29 mouse cellular contexts compared by ENCODE assay signal in the genomic region with DNA sequence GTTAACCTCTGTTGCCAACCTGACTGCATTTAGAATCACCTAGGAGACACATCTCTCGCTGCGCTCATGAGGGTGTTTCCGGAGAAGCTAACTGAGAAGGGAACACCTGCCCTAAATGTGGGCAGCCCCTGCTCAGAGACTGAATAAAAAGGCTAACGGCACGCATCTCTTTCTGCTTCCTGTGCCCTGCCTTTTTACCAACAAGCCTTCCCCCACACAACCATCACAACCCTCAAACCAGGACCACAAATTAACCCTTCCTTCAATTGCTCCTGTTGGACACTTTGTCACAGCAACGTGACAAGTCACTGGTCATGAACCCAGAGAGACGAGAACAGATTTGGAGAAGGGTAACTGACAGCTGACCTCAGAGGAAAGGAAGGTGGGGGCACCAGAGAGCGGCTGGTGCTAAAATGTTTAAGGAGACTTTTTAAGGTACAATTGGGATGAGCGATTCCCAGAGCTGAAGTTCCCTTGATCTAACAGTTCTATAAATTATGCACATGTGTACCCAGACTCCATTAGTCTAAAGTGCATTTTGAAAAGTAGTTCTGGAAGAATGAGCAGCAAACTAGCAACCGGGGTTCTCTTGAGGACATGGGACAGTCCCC. TPM values are rescaled to one million over a fixed set of nuclear protein-coding genes. Genes with fewer than 3 reads are reported as not detected.
A peak's percentile ranks its signal among the peaks of the same experiment; 100 is the strongest.
DNase-seq lines count a peak whose midpoint lies in the region; ATAC-seq and TF ChIP-seq lines count a peak whose summit lies in the region.
"Had no signal": no experiment of that assay in that cellular context is flagged by ENCODE, and none has a peak within 500 bp of the region (broad histone marks: within the 10 kb centered on the region; RNA-seq: fewer than 3 reads in every experiment).

No protein-coding gene starts in this region.

- DNase-seq in A20 (ENCODE audit: low read depth, low spot score) (peak; percentile 86), CH12.LX (ENCODE audit: extremely low read depth) (peak; percentile 84)
- peak; percentile 71 for DNase-seq in splenic B cell, adult 2 months (ENCODE audit: low read depth, low spot score)
- peak; percentile 52 for DNase-seq in thymus, postnatal 25 days
- no peak for DNase-seq in cerebellum, adult 11 months
- no peak for DNase-seq in forebrain, postnatal 0 days
- DNase-seq in cerebellum, postnatal 10 days = no peak
- DNase-seq: adrenal gland, postnatal 36 days; cerebellum, adult 11-12 months; cerebellum, postnatal 14 days; kidney, adult 18-20 months; left cerebral cortex, postnatal 4 days; lung, postnatal 36 days; retina, postnatal 1 day; right cerebral cortex, postnatal 25 days had no signal

- H3K9me3 ChIP-seq in CH12.LX (replicated peaks; ENCODE audit: low read length) = no peaks in the 10 kb centered on the region
- H3K9me3 ChIP-seq in forebrain, postnatal 0 days (ENCODE audit: low read length) = no peaks in the 10 kb centered on the region
- H3K9me3 ChIP-seq: hindbrain, embryonic 12.5 days; limb, embryonic 15.5 days; lung, embryonic 15.5 days; megakaryocyte, embryonic 14.5 days; midbrain, embryonic 13.5 days had no signal

- TF ChIP-seq RAD21 in CH12.LX (IDR thresholded peaks at IDR 0.05; ENCODE audit: low read depth, low read length) = no peak

- dilution Hi-C loops in CH12.LX (cut with MboI; ENCODE audit: extremely low pct_ligation_motif_present, extremely low pct_unique_long_range_greater_than_20kb, low sequenced_read_pairs) = no loop called here

- H3K27ac ChIP-seq in CH12.LX (ENCODE audit: insufficient read depth, low read depth) = peak overlapping the region; percentile 65; the same call in 1 of the 2 replicates
- H3K27ac ChIP-seq in forebrain, postnatal 0 days (ENCODE audit: low read depth, low read length) = no peak overlapping the region
- H3K27ac ChIP-seq: hindbrain, embryonic 12.5 days; kidney, postnatal 0 days; limb, embryonic 15.5 days; liver, embryonic 14.5 days; lung, embryonic 15.5 days; midbrain, embryonic 13.5 days; stomach, postnatal 0 days had no signal

- in situ Hi-C loops in CH12.LX (cut with MboI; ENCODE audit: low pct_ligation_motif_present, low pct_unique_long_range_greater_than_20kb, low sequenced_read_pairs) = loop anchor here (5.0 kb wide), 1 partner anchor 45 kb away; no protein-coding TSS in a partner anchor

- H3K4me1 ChIP-seq in CH12.LX (ENCODE audit: control insufficient read depth in 1 of 2, insufficient read depth in 2 of 2) = peaks cover 23 to 85% of the 10 kb centered on the region in 2 experiments; a peak in 3 of 4 replicates
- H3K4me1 ChIP-seq in forebrain, postnatal 0 days (ENCODE audit: insufficient read depth) = no peaks in the 10 kb centered on the region
- H3K4me1 ChIP-seq: limb, embryonic 15.5 days; lung, embryonic 15.5 days had no signal

- H3K9ac ChIP-seq in CH12.LX (ENCODE audit: insufficient read depth, low read depth) = no peak overlapping the region
- H3K9ac ChIP-seq in forebrain, postnatal 0 days = no peak overlapping the region
- H3K9ac ChIP-seq: hindbrain, embryonic 12.5 days; limb, embryonic 15.5 days; liver, embryonic 14.5 days; lung, embryonic 15.5 days; midbrain, embryonic 13.5 days had no signal

- no peaks in the 10 kb centered on the region for H3K36me3 ChIP-seq in CH12.LX (replicated peaks in 1 of 2; ENCODE audit: control insufficient read depth in 1 of 2, insufficient read depth in 1 of 2, low read length in 1 of 2)
- H3K36me3 ChIP-seq in splenic B cell, adult 2 months (ENCODE audit: control insufficient read depth, insufficient read depth, low read length, poor library complexity, severe bottlenecking) = no peaks in the 10 kb centered on the region
- H3K36me3 ChIP-seq in forebrain, postnatal 0 days (ENCODE audit: insufficient read depth) = no peaks in the 10 kb centered on the region
- H3K36me3 ChIP-seq: hindbrain, embryonic 12.5 days; limb, embryonic 15.5 days; lung, embryonic 15.5 days; midbrain, embryonic 13.5 days had no signal

- TF ChIP-seq CTCF in CH12.LX (conservative IDR thresholded peaks at IDR 0.05 in 1 of 2, IDR thresholded peaks at IDR 0.05 in 1 of 2; ENCODE audit: low read depth in 2 of 2, low read length in 2 of 2) = no peak
- no peak for TF ChIP-seq CTCF in forebrain, postnatal 0 days (IDR thresholded peaks at IDR 0.05; ENCODE audit: low read depth)

- peak; percentile 32; the same call in 1 of the 2 replicates for TF ChIP-seq POLR2A in CH12.LX (IDR thresholded peaks at IDR 0.05; ENCODE audit: low read depth, low read length)

- H3K27me3 ChIP-seq in CH12.LX (replicated peaks) = no peaks in the 10 kb centered on the region
- H3K27me3 ChIP-seq in splenic B cell, adult 2 months (ENCODE audit: control insufficient read depth, insufficient read depth, low read length, poor library complexity, severe bottlenecking) = no peaks in the 10 kb centered on the region
- H3K27me3 ChIP-seq in forebrain, postnatal 0 days (ENCODE audit: insufficient read depth, low read length) = no peaks in the 10 kb centered on the region
- H3K27me3 ChIP-seq: hindbrain, embryonic 12.5 days; limb, embryonic 15.5 days; lung, embryonic 15.5 days; midbrain, embryonic 13.5 days had no signal

- no peak for ATAC-seq in forebrain, postnatal 0 days
- ATAC-seq: inflammation-experienced regulatory T-cells, adult 6 months; midbrain, embryonic 13.5 days had no signal

- peak overlapping the region in 1 of 3 experiments; percentile 13 for H3K4me3 ChIP-seq in CH12.LX (replicated peaks in 1 of 3; ENCODE audit: low read depth in 2 of 3, low read length in 2 of 3, poor library complexity in 1 of 3)
- H3K4me3 ChIP-seq in forebrain, postnatal 0 days (ENCODE audit: low read depth, low read length) = no peak overlapping the region
- H3K4me3 ChIP-seq: hindbrain, embryonic 12.5 days; limb, embryonic 15.5 days; lung, embryonic 15.5 days; megakaryocyte, embryonic 14.5 days; midbrain, embryonic 13.5 days had no signal

- 0 out of 2 replicates have a peak overlapping the region, but pooled peaks have one; percentile 41 for H3K4me2 ChIP-seq in CH12.LX (ENCODE audit: insufficient read depth, low read depth, poor library complexity, severe bottlenecking)
- no peak overlapping the region for H3K4me2 ChIP-seq in forebrain, postnatal 0 days (ENCODE audit: low read depth)
- H3K4me2 ChIP-seq: hindbrain, embryonic 12.5 days; limb, embryonic 15.5 days; lung, embryonic 15.5 days; midbrain, embryonic 13.5 days had no signal

- peak; percentile 65 for TF ChIP-seq EP300 in CH12.LX (IDR thresholded peaks at IDR 0.05; ENCODE audit: low read length)

- 79% methylated on average over 10 of the region's 10 CpGs for WGBS in forebrain, postnatal 0 days

- no peaks in the 10 kb centered on the region for H3K79me2 ChIP-seq in CH12.LX (replicated peaks; ENCODE audit: control insufficient read depth, extremely low read depth, insufficient read depth, poor library complexity, severe bottlenecking)

TF ChIP-seq in CH12.LX, 34 proteins besides CTCF, POLR2A, EP300 and RAD21 (continues in another document):
- TF ChIP-seq TBP (conservative IDR thresholded peaks at IDR 0.05; ENCODE audit: low read depth, low read length) = 0 out of 2 replicates have a peak, but pooled peaks have one; percentile 38
- no peak for TF ChIP-seq ZMIZ1 (IDR thresholded peaks at IDR 0.05; ENCODE audit: low read depth, low read length)
- TF ChIP-seq GABPA (IDR thresholded peaks at IDR 0.05; ENCODE audit: insufficient replicate concordance, low read depth, low read length) = no peak
- TF ChIP-seq ETS1 (conservative IDR thresholded peaks at IDR 0.05; ENCODE audit: low read depth, low read length) = peak; percentile 74
- no peak for TF ChIP-seq JUND (conservative IDR thresholded peaks at IDR 0.05; ENCODE audit: low read depth, low read length)
- TF ChIP-seq USF2 (conservative IDR thresholded peaks at IDR 0.05; ENCODE audit: low read depth, low read length) = no peak
- no peak for TF ChIP-seq UBTF (IDR thresholded peaks at IDR 0.05; ENCODE audit: low read depth, low read length)
- peak; percentile 65; the same call in 1 of the 2 replicates for TF ChIP-seq SIN3A (IDR thresholded peaks at IDR 0.05; ENCODE audit: low read length)
- no peak for TF ChIP-seq PAX5 (IDR thresholded peaks at IDR 0.05; ENCODE audit: low read length)
- TF ChIP-seq JUN (IDR thresholded peaks at IDR 0.05; ENCODE audit: insufficient read depth, low read depth, low read length) = no peak
- peak; percentile 4; the same call in 1 of the 2 replicates for TF ChIP-seq SMC3 (IDR thresholded peaks at IDR 0.05; ENCODE audit: low read depth, low read length)
- TF ChIP-seq E2F4 (IDR thresholded peaks at IDR 0.05; ENCODE audit: insufficient replicate concordance, low read depth, low read length) = no peak
- TF ChIP-seq MYC (IDR thresholded peaks at IDR 0.05; ENCODE audit: low read depth, low read length) = no peak; the same call in 1 of the 2 replicates
- peak; percentile 75; the same call in 1 of the 2 replicates for TF ChIP-seq MAX (IDR thresholded peaks at IDR 0.05; ENCODE audit: low read length)
- peak; percentile 50 for TF ChIP-seq NRF1 (IDR thresholded peaks at IDR 0.05; ENCODE audit: low read depth, low read length)
- peak; percentile 49 for TF ChIP-seq HCFC1 (IDR thresholded peaks at IDR 0.05; ENCODE audit: low read depth, low read length)
- no peak for TF ChIP-seq USF1 (IDR thresholded peaks at IDR 0.05; ENCODE audit: low read depth, low read length)
- TF ChIP-seq CHD2 (IDR thresholded peaks at IDR 0.05; ENCODE audit: low read length) = 0 out of 2 replicates have a peak, but pooled peaks have one; percentile 29
- peak; percentile 51; the same call in 1 of the 2 replicates for TF ChIP-seq IRF4 (IDR thresholded peaks at IDR 0.05; ENCODE audit: low read depth, low read length)
- 0 out of 2 replicates have a peak, but pooled peaks have one; percentile 51 for TF ChIP-seq MXI1 (IDR thresholded peaks at IDR 0.05; ENCODE audit: low read depth, low read length)
- TF ChIP-seq ELF1 (IDR thresholded peaks at IDR 0.05; ENCODE audit: low read depth, low read length) = peak; percentile 69
- peak; percentile 60 for TF ChIP-seq MAZ (IDR thresholded peaks at IDR 0.05; ENCODE audit: low read depth, low read length)
- no peak for TF ChIP-seq ZKSCAN1 (IDR thresholded peaks at IDR 0.05; ENCODE audit: borderline replicate concordance, low read depth, low read length)

RNA-seq across cellular contexts. Expression of a gene that starts 28.1 kb away (rescaled TPM):
- total RNA-seq in CH12.LX (2012; rRNA removed) (not detected in 2 replicates), CH12.LX (2014; rRNA removed) (not detected in 2 replicates)
- polyA plus RNA-seq in CH12.LX (2012; ENCODE audit: insufficient read length, low read depth) = not detected in 2 replicates
- 1.00 and 1.5 TPM in 2 replicates for total RNA-seq in forebrain, postnatal 0 days (2014; rRNA removed)
- polyA plus RNA-seq in forebrain, postnatal 0 days (2015; fragmentation: Nextera tagmentation; extraction: Ambion mirVana) = 0.98 and 1.1 TPM in 2 replicates
- total RNA-seq: ES-E14; monocyte, adult 5-6 weeks had no signal
- polyA plus RNA-seq: embryonic facial prominence, embryonic 11.5 days; forebrain, embryonic 11.5 days; inflammation-experienced regulatory T-cells, adult 6 months; neural tube, embryonic 11.5 days had no signal

RNA-seq across cellular contexts. Expression of a gene that starts 41.2 kb away (rescaled TPM):
- total RNA-seq in CH12.LX (2012; rRNA removed) = 270 and 337 TPM in 2 replicates
- total RNA-seq in CH12.LX (2014; rRNA removed) = 289 and 323 TPM in 2 replicates
- polyA plus RNA-seq in CH12.LX (2012; ENCODE audit: insufficient read length, low read depth) = 381 and 463 TPM in 2 replicates
- 182 and 207 TPM in 2 replicates for total RNA-seq in forebrain, postnatal 0 days (2014; rRNA removed)
- polyA plus RNA-seq in forebrain, postnatal 0 days (2015; fragmentation: Nextera tagmentation; extraction: Ambion mirVana) = 91.8 and 145 TPM in 2 replicates

Comparison
In these comparisons a context has a peak if more than half of its experiments do, and no peak if none do; other contexts are left out.
1. DNase-seq: peak in A20 (single experiment), CH12.LX (single experiment), splenic B cell, adult 2 months (single experiment) and thymus, postnatal 25 days (single experiment); none in cerebellum, adult 11 months (single experiment), forebrain, postnatal 0 days (single experiment) and cerebellum, postnatal 10 days (0 of 2).